Comparison of ENCODE assay signal across 9 mouse cellular contexts in genomic region chr12:16718660-16719315, GRCm38 (mm10).
A peak's percentile ranks its signal among the peaks of the same experiment; 100 is the strongest.
DNase-seq lines count a peak whose midpoint lies in the region; TF ChIP-seq lines count a peak whose summit lies in the region.
"Had no signal": no experiment of that assay in that cellular context is flagged by ENCODE, and none has a peak within 500 bp of the region (broad histone marks: within the 10 kb centered on the region; RNA-seq: fewer than 3 reads in every experiment).

No protein-coding gene starts in this region.

- intact Hi-C loops in heart, postnatal 36 days (cut with DNase I), result loop anchor here (2.0 kb wide), 1 partner anchor 36 kb away; no protein-coding TSS in a partner anchor

- H3K27me3 ChIP-seq in small intestine, adult 2 months (ENCODE audit: control insufficient read depth, insufficient read depth, low read length), result no peaks in the 10 kb centered on the region
- H3K27me3 ChIP-seq: limb, embryonic 15.5 days had no signal

- no peak overlapping the region for H3K27ac ChIP-seq in small intestine, adult 2 months (ENCODE audit: insufficient read depth, low read depth, low read length)
- H3K27ac ChIP-seq: limb, embryonic 15.5 days had no signal

- WGBS in small intestine, adult 2 months, result 14% methylated on average over 8 of the region's 8 CpGs

- peaks cover 9% of the 10 kb centered on the region; the same call in 1 of the 2 replicates for H3K4me1 ChIP-seq in small intestine, adult 2 months (ENCODE audit: control insufficient read depth, insufficient read depth, insufficient read length, low read length)
- H3K4me1 ChIP-seq: limb, embryonic 15.5 days had no signal

- no peak for TF ChIP-seq POLR2A in small intestine, adult 2 months (IDR thresholded peaks at IDR 0.05; ENCODE audit: low read depth, low read length)

- peak; percentile 39 to 48 for DNase-seq in cerebellum, adult 18-20 months
- DNase-seq in cerebellum, adult 11-12 months, result no peak
- DNase-seq in WW6 (ENCODE audit: low read depth, low spot score), result peak; percentile 36
- peak; percentile 88 for DNase-seq in embryo, embryonic 11 days
- DNase-seq in heart, postnatal 36 days, result peak; percentile 42 to 49
- peak; percentile 63 to 67 for DNase-seq in layer of hippocampus, postnatal 10 days (ENCODE audit: low spot score in 2 of 2)
- DNase-seq in mesoderm, embryonic 11.5 days (ENCODE audit: low read depth, low spot score), result peak; percentile 84

- peak; percentile 87; the same call in 1 of the 2 replicates for TF ChIP-seq CTCF in small intestine, adult 2 months (IDR thresholded peaks at IDR 0.05; ENCODE audit: extremely low read depth, insufficient read length, insufficient replicate concordance, low read depth, low read length)

- no peak overlapping the region for H3K4me3 ChIP-seq in small intestine, adult 2 months (ENCODE audit: low read depth, low read length)
- H3K4me3 ChIP-seq: limb, embryonic 15.5 days had no signal

- H3K36me3 ChIP-seq in small intestine, adult 2 months (ENCODE audit: control insufficient read depth, insufficient read depth, low read length), result no peaks in the 10 kb centered on the region
- H3K36me3 ChIP-seq: limb, embryonic 15.5 days had no signal
